Mouse (Mus musculus) heart, embryonic 14.5 days (tissue): ENCODE results near the gene Trex1. TPM values are rescaled to one million over a fixed set of nuclear protein-coding genes. Genes with fewer than 3 reads are reported as not detected.
A peak's percentile ranks its signal among the peaks of the same experiment; 100 is the strongest.

Source experiments
- ATAC-seq: fragments of 200-750 bp; cut with Nextera tagmentation; 2 replicates; pipeline ENCODE4 v1.8.0; 2017; ENCODE audit warnings: low read depth, moderate TSS enrichment; ENCODE audit not compliant: insufficient number of reproducible peaks, insufficient read depth, low FRiP score
- H3K27ac ChIP-seq, 2 experiments: fragments of 200-500 bp in 1 of 2; fragments of 300-500 bp in 1 of 2; sonication (generic) in 1 of 2; replicated peaks in 1 of 2; 2 replicates each; pipeline ENCODE4 v1.5.1; 2012 to 2014; ENCODE audit warnings: low read depth in 2 of 2, low read length in 2 of 2, control low read depth in 1 of 2, mild to moderate bottlenecking in 1 of 2, mixed read lengths in 1 of 2; ENCODE audit not compliant: control insufficient read depth in 1 of 2, insufficient read depth in 1 of 2
- H3K27me3 ChIP-seq: fragments of 300-500 bp; sonication (generic); 2 replicates; pipeline ENCODE4 v1.6.1; 2014; ENCODE audit warnings: mild to moderate bottlenecking, low read length, control low read depth; ENCODE audit not compliant: control insufficient read depth, insufficient read depth
- H3K36me3 ChIP-seq: fragments of 300-500 bp; sonication (generic); 2 replicates; pipeline ENCODE4 v1.6.1; 2014; ENCODE audit warnings: mild to moderate bottlenecking, control low read depth, low read length, mixed read lengths; ENCODE audit not compliant: control insufficient read depth, insufficient read depth
- H3K4me1 ChIP-seq, 2 experiments: fragments of 200-500 bp in 1 of 2; fragments of 300-500 bp in 1 of 2; sonication (generic) in 1 of 2; 2 replicates each; pipeline ENCODE4 v1.6.1; 2012 to 2014; ENCODE audit warnings: low read length in 2 of 2, control low read depth in 1 of 2, mixed read lengths in 1 of 2; ENCODE audit not compliant: control insufficient read depth in 2 of 2, insufficient read depth in 2 of 2
- H3K4me2 ChIP-seq: fragments of 300-500 bp; sonication (generic); 2 replicates; pipeline ENCODE4 v1.6.1; 2014; ENCODE audit warnings: mild to moderate bottlenecking, low read length
- H3K4me3 ChIP-seq, 2 experiments: fragments of 200-500 bp in 1 of 2; fragments of 300-500 bp in 1 of 2; sonication (generic) in 1 of 2; 2 replicates each; pipeline ENCODE4 v1.5.1; 2012 to 2014; ENCODE audit warnings: low read length in 2 of 2, mild to moderate bottlenecking in 2 of 2, control low read depth in 1 of 2, low read depth in 1 of 2, moderate library complexity in 1 of 2; ENCODE audit not compliant: control insufficient read depth in 1 of 2, insufficient read depth in 1 of 2
- H3K9ac ChIP-seq: fragments of 300-500 bp; sonication (generic); 2 replicates; pipeline ENCODE4 v1.6.1; 2014; ENCODE audit warnings: mild to moderate bottlenecking, low read length
- H3K9me3 ChIP-seq: fragments of 300-500 bp; sonication (generic); 2 replicates; pipeline ENCODE4 v1.6.1; 2016; ENCODE audit warnings: low read length, control low read depth; ENCODE audit not compliant: control insufficient read depth
- WGBS: fragments of 180-500 bp; shearing (Covaris S2); extraction: QIAGEN DNeasy Blood & Tissue Kit; methylation state at CpG from one replicate; pipeline ENCODE4 v1.1.7; 2014; 5-methylcytosine and 5-hydroxymethylcytosine counted together
- polyA plus RNA-seq: library from polyadenylated mRNA; unstranded; fragments of >200 nt; fragmentation: Nextera tagmentation; extraction: Ambion mirVana; gene quantifications from 2 replicates; pipeline ENCODE4 v1.2.1, GENCODE M21; 2014

Gene Trex1
- polyA plus RNA-seq: 8.1 TPM in 2 replicates

DNA sequence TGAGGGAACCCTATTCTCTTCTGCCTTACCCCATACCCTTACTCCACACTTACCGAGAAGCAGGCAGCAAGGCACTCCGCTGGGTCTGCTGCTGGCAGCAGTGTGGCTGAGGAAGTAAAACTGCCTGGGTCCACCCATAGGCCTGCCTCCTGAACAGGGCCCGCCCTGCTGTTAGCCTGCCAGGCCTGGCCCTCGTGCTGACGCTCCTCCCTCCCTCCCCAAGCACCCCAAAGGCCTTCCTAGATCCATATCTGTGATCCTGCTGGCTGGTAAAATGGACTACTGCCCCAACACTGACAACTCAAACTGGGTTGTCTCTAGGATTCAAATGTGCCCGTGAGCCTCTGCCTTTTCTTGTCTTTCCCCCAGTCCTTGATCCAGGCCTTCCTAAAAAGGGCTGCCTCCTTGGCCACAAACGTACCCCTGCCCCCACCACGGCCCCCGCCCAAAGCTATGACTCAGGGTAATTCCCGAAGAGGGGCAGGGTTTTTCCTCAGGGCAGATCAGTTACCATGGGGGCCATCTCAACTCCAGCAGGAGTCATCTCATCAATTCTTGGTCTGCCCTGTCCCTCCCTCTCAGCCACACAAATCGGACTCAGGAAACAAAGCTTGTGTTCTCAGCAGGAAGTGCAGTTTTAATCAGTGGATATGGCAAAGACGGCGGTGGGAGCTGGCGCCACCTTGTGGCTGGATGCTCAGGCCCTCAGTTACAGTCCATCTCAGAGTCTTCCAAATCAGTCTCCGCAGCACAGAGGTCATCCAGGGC is at the start of gene Trex1:
Gene Trex1 (minus strand): TSS at position 599 of the 768 bp plus-strand sequence.
- WGBS: 11% methylated on average over 15 of the region's 15 CpGs
- Histone ChIP-seq H3K27me3 (no peaks in the 10 kb centered on the region), H3K36me3 (peaks cover 66% of the 10 kb centered on the region), H3K4me3 (peak within 1 kb of the TSS; percentile 31 to 44), H3K9me3 (no peaks in the 10 kb centered on the region), H3K4me1 (peaks cover 9 to 23% of the 10 kb centered on the region in 2 experiments), H3K4me2 (peak within 1 kb of the TSS; percentile 76), H3K27ac (peak within 1 kb of the TSS; percentile 75 to 92), H3K9ac (peak within 1 kb of the TSS; percentile 77)
- ATAC-seq: peak; percentile 86

DNA sequence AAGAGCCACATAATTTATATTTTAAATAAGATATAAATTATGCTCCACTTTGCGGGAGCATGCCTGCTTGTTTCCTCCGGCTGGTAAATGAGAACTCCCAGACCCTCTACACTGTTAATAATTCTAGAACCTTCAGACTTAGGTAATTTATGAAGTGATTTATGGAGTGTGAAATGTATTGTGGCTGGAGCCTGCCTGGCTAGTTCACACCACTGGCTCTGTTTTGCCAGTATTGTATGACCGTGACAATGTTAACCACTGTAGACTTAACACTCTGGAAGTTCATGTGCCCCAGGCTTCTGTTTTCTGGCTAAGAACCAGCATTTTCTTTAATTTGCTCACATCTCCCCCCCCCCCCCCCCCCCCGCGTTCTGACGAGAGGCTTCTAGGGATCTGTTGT is 47.8 kb upstream of the Trex1 start:
- H3K4me3 ChIP-seq: no peak overlapping the region
- WGBS: 92% methylated on average over 3 of the region's 6 CpGs
- peaks cover 100% of the 10 kb centered on the region for H3K36me3 ChIP-seq
- H3K4me2 ChIP-seq: no peak overlapping the region
- H3K4me1 ChIP-seq: peaks cover 15 to 19% of the 10 kb centered on the region in 2 experiments
- H3K9ac ChIP-seq: no peak overlapping the region
- no peaks in the 10 kb centered on the region for H3K27me3 ChIP-seq
- ATAC-seq: no peak
- no peaks in the 10 kb centered on the region for H3K9me3 ChIP-seq
- H3K27ac ChIP-seq: no peak overlapping the region

DNA sequence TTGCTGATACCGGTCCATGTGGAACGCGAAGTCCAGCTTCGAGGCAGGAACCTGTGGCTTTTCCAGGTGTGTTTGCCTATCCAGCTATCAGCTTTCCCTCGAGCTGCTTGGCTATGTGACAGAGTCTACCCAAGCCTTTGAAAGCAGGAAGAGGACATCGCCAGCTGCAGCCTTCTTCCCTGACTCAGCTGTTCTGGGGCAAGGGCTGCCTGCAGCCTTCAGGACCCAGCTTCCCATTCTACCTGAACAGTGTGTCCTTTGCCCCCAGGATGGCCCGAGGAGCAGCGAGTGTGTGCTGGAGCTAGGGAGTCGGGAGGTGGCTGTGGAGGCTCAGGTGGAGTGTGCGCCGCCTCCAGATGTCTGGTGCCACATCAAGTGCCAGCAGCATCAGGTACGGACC is 46.1 kb upstream of the Trex1 start:
- WGBS: 93% methylated on average over 12 of the region's 12 CpGs
- H3K36me3 ChIP-seq: peaks cover 97% of the 10 kb centered on the region
- H3K27me3 ChIP-seq: no peaks in the 10 kb centered on the region
- H3K9me3 ChIP-seq: no peaks in the 10 kb centered on the region
- no peak for ATAC-seq
- no peak overlapping the region for H3K4me3 ChIP-seq
- no peak overlapping the region for H3K27ac ChIP-seq
- H3K4me2 ChIP-seq: no peak overlapping the region
- H3K4me1 ChIP-seq: peaks cover 15 to 20% of the 10 kb centered on the region in 2 experiments
- H3K9ac ChIP-seq: no peak overlapping the region

DNA sequence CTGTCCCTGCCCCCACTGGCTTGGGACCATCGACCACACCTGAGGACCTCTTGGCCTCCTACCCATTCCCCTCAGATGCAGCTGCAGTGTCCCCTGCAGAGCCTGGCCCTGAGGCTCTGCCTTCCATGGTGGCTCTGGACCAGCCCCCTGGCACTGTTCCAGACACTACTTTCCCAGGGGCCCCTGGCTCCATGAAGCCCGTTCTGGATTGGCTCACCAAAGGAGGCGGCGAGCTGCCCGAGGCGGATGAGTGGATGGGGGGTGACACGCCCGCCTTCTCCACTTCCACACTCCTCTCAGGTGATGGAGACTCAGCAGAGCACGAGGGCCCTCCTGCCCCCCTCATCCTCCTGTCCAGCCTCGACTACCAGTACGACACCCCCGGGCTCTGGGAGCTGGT is 45.5 kb upstream of the Trex1 start:
- peak; percentile 38; the same call in 1 of the 2 replicates for ATAC-seq
- Histone ChIP-seq H3K27me3 (no peaks in the 10 kb centered on the region), H3K27ac (peak overlapping the region in 1 of 2 experiments; percentile 19; a peak in 1 of 4 replicates), H3K9me3 (no peaks in the 10 kb centered on the region), H3K4me3 (no peak overlapping the region), H3K4me2 (no peak overlapping the region; the same call in 1 of the 2 replicates), H3K36me3 (peaks cover 95% of the 10 kb centered on the region), H3K9ac (peak overlapping the region; percentile 25; the same call in 1 of the 2 replicates), H3K4me1 (peaks cover 15 to 27% of the 10 kb centered on the region in 2 experiments)
- 51% methylated on average over 12 of the region's 12 CpGs for WGBS

DNA sequence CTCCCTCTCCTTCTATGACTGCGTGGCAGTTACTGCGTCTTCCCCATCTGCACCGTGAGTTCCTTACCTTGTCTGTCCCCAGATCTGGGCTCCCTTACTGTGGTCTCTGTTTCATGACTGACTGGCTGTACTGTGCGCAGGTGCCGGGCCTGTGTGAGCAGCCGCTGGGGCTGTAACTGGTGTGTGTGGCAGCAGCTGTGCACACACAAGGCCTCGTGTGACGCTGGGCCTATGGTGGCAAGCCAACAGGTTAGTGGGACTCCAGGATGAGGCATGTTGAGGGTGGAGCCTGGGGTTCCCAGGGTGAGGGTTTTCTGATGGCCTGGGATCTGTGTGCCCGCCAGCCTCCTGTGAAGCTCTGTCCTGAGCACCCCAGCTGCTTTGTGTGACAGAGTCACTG is 44.5 kb upstream of the Trex1 start:
- WGBS: 91% methylated on average over 9 of the region's 9 CpGs
- no peak for ATAC-seq
- Histone ChIP-seq H3K36me3 (peaks cover 91% of the 10 kb centered on the region), H3K9me3 (no peaks in the 10 kb centered on the region), H3K4me3 (no peak overlapping the region), H3K4me2 (no peak overlapping the region), H3K4me1 (peaks cover 23 to 36% of the 10 kb centered on the region in 2 experiments), H3K9ac (0 out of 2 replicates have a peak overlapping the region, but pooled peaks have one; percentile 25), H3K27ac (no peak overlapping the region), H3K27me3 (no peaks in the 10 kb centered on the region)

DNA sequence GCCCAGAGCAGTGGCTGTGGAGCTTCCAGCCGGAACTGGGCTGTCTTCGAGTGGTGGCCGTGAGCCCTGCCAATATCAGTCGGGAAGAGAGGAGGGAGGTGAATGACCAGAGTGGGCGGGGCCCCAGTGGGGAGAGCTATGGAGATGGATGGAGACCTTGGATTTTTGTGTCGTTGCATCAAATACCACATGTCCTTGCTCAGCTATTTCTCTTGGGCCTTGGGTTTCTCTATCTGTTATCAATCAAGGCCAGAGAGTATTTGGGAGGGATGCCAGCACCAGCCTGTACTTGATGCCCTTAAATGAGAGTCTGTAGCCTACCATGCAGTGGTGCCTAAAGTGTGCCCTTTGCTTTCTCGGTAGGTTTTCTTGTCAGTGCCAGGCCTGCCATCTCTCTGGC is 43.7 kb upstream of the Trex1 start:
- Histone ChIP-seq H3K27ac (no peak overlapping the region), H3K36me3 (peaks cover 82% of the 10 kb centered on the region), H3K4me1 (peaks cover 31 to 44% of the 10 kb centered on the region in 2 experiments), H3K9me3 (no peaks in the 10 kb centered on the region), H3K4me2 (no peak overlapping the region), H3K4me3 (no peak overlapping the region), H3K9ac (no peak overlapping the region), H3K27me3 (no peaks in the 10 kb centered on the region)
- ATAC-seq: no peak
- WGBS: 67% methylated on average over 7 of the region's 7 CpGs

DNA sequence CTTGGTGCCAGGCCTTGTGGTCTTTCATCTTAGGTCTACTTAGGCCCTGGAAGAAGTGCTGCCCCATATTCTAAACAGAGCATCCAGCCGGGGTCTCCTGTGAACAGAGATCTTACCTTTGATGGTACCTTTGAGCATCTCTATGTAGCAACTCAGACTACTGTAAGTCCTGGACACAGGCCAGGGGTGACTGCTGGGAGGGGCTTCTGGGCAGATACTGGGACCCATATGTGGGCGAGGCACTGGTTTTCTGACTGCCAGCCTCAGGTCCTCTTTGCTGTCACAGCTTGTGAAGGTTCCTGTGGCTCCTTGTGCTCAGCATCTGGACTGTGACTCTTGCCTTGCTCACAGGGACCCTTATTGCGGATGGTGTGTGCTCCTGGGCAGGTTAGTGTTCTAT is 43.0 kb upstream of the Trex1 start:
- H3K4me1 ChIP-seq: peaks cover 37 to 52% of the 10 kb centered on the region in 2 experiments
- no peaks in the 10 kb centered on the region for H3K9me3 ChIP-seq
- H3K27me3 ChIP-seq: no peaks in the 10 kb centered on the region
- no peak overlapping the region for H3K4me2 ChIP-seq
- ATAC-seq: no peak
- peak overlapping the region; percentile 8; the same call in 1 of the 2 replicates for H3K9ac ChIP-seq
- H3K4me3 ChIP-seq: no peak overlapping the region
- peaks cover 75% of the 10 kb centered on the region for H3K36me3 ChIP-seq
- 79% methylated on average over 3 of the region's 3 CpGs for WGBS
- no peak overlapping the region for H3K27ac ChIP-seq
